Mouse (Mus musculus) erythroblast, embryonic 14.5 days (primary cell): ENCODE data around the gene Sacm1l.

Source experiments
- GATA1 ChIP-seq: IDR thresholded peaks from 2 replicates; pipeline ENCODE4 v1.6.1; 2012; ENCODE audit warnings: low read length, inconsistent platforms, mixed read lengths
- TAL1 ChIP-seq: IDR thresholded peaks from 3 replicates; pipeline ENCODE4 v1.6.1; 2012; ENCODE audit warnings: low read length, inconsistent platforms, mixed read lengths

- TF ChIP-seq GATA1 (no peak), TAL1 (no peak)
Observed at GRCm38 (mm10) chr9:123528926-123529295, 648 bp upstream of the Sacm1l start.
